Mouse (Mus musculus): ENCODE data around the gene Spg21. TPM values are rescaled to one million over a fixed set of nuclear protein-coding genes. Genes with fewer than 3 reads are reported as not detected.

Spg21 gene
- total and polyA plus RNA-seq, 3 experiments, result 40.4 to 136 (median 43.4) TPM

DNA sequence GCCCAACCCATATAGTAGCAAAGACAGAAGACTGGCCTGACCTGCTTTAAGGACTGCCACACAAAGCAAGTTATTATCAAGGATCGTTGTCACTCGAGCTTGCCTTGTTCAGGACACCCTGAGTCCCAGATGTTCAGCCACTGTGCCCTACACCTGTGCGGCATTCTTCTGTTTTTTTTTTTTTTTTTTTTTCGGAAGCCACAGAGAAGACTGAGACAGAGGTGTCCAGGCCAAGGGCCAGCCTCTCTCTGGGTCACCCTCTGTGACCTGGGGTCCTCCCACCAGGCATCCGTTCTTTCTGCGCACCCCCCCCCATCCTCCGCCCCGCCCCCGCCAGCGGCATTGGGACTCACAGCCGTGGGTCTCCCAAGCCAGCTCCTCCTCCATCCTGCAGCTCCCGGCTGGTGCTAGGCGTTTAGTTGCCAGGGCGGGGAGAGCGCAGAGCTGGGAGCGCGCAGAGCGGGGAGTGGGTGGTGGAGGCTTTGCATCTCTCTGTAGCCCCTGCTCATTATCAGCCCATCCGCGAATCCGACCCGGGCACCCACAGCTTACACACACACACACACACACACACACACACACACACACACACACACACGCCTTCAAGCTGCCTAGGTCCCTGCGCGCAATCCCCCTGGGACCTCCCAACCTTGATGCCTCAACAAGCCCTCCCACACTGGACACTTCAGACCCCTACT, 59.2 kb downstream of the Spg21 start, which contains the start of gene Ankdd1a:
Gene Ankdd1a (minus strand): TSS at position 387 of the 698 bp plus-strand sequence.
- Histone ChIP-seq H3K4me1 (ENCODE audit: control insufficient read depth in 1 of 2, insufficient read depth in 2 of 2) (peaks cover 0 to 5% of the 10 kb centered on the region in 2 experiments; a peak in 2 of 4 replicates), H3K79me2 (replicated peaks; ENCODE audit: control insufficient read depth, extremely low read depth, insufficient read depth, poor library complexity, severe bottlenecking) (no peaks in the 10 kb centered on the region), H3K27me3 (replicated peaks) (no peaks in the 10 kb centered on the region), H3K4me3 (replicated peaks in 1 of 3; ENCODE audit: low read depth in 2 of 3, low read length in 2 of 3, poor library complexity in 1 of 3) (no peak within 1 kb of the TSS), H3K4me2 (ENCODE audit: insufficient read depth, low read depth, poor library complexity, severe bottlenecking) (no peak within 1 kb of the TSS), H3K9me3 (replicated peaks; ENCODE audit: low read length) (no peaks in the 10 kb centered on the region), H3K9ac (ENCODE audit: insufficient read depth, low read depth) (no peak within 1 kb of the TSS), H3K27ac (ENCODE audit: insufficient read depth, low read depth) (no peak within 1 kb of the TSS), H3K36me3 (replicated peaks in 1 of 2; ENCODE audit: control insufficient read depth in 1 of 2, insufficient read depth in 1 of 2, low read length in 1 of 2) (no peaks in the 10 kb centered on the region)
- no peak for TF ChIP-seq IRF4 (IDR thresholded peaks at IDR 0.05; ENCODE audit: low read depth, low read length)
- no peak for TF ChIP-seq BHLHE40 (IDR thresholded peaks at IDR 0.05; ENCODE audit: low read depth, low read length)
- no peak for TF ChIP-seq JUND (conservative IDR thresholded peaks at IDR 0.05; ENCODE audit: low read depth, low read length)
- no peak for TF ChIP-seq ETS1 (conservative IDR thresholded peaks at IDR 0.05; ENCODE audit: low read depth, low read length)
- TF ChIP-seq PAX5 (IDR thresholded peaks at IDR 0.05; ENCODE audit: low read length), result no peak
- no peak for TF ChIP-seq CTCF (conservative IDR thresholded peaks at IDR 0.05 in 1 of 2, IDR thresholded peaks at IDR 0.05 in 1 of 2; ENCODE audit: low read depth in 2 of 2, low read length in 2 of 2)
- TF ChIP-seq SIN3A (IDR thresholded peaks at IDR 0.05; ENCODE audit: low read length), result no peak
- no peak for TF ChIP-seq KAT2A (IDR thresholded peaks at IDR 0.05; ENCODE audit: insufficient replicate concordance, low read length)
- TF ChIP-seq ZKSCAN1 (IDR thresholded peaks at IDR 0.05; ENCODE audit: borderline replicate concordance, low read depth, low read length), result no peak
- TF ChIP-seq EP300 (IDR thresholded peaks at IDR 0.05; ENCODE audit: low read length), result no peak
- no peak for TF ChIP-seq CHD1 (IDR thresholded peaks at IDR 0.05; ENCODE audit: low read depth, low read length)
- no peak for TF ChIP-seq JUN (IDR thresholded peaks at IDR 0.05; ENCODE audit: insufficient read depth, low read depth, low read length)
- TF ChIP-seq USF1 (IDR thresholded peaks at IDR 0.05; ENCODE audit: low read depth, low read length), result no peak
- no peak for TF ChIP-seq USF2 (conservative IDR thresholded peaks at IDR 0.05; ENCODE audit: low read depth, low read length)
- no peak for TF ChIP-seq CHD2 (IDR thresholded peaks at IDR 0.05; ENCODE audit: low read length)
- TF ChIP-seq GABPA (IDR thresholded peaks at IDR 0.05; ENCODE audit: insufficient replicate concordance, low read depth, low read length), result no peak
- TF ChIP-seq ZC3H11A (IDR thresholded peaks at IDR 0.05; ENCODE audit: low read depth, low read length), result no peak
- no peak for DNase-seq (ENCODE audit: extremely low read depth)
- dilution Hi-C loops (cut with MboI; ENCODE audit: extremely low pct_ligation_motif_present, extremely low pct_unique_long_range_greater_than_20kb, low sequenced_read_pairs), result no loop called here
- in situ Hi-C loops (cut with MboI; ENCODE audit: low pct_ligation_motif_present, low pct_unique_long_range_greater_than_20kb, low sequenced_read_pairs), result loop anchor here (10.0 kb wide), 1 partner anchor 135 kb away; no protein-coding TSS in a partner anchor

DNA sequence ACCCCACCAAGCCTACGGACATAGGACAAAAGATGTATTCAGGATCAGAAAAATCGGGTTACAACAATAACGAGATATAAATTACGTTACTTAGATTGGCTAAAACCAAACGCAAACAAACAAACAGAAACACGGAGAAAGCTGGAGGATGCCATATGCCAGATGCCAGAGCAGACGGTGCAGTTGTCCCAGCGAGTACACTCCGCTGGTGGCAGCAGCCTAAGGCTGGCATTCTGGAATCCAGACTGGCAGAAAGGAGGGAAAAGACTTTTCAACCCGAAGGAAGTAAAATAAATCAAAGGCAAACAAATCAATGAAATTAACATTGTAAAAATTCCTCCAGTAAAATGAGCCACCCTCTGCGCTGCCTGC, 59.7 kb downstream of the Spg21 start:
- dilution Hi-C loops (cut with MboI; ENCODE audit: extremely low pct_ligation_motif_present, extremely low pct_unique_long_range_greater_than_20kb, low sequenced_read_pairs) (no loop called here), in situ Hi-C loops (cut with MboI; ENCODE audit: low pct_ligation_motif_present, low pct_unique_long_range_greater_than_20kb, low sequenced_read_pairs) (loop anchor here (10.0 kb wide), 1 partner anchor 134 kb away; no protein-coding TSS in a partner anchor)
- Histone ChIP-seq H3K4me1 (ENCODE audit: control insufficient read depth in 1 of 2, insufficient read depth in 2 of 2) (peaks cover 0 to 5% of the 10 kb centered on the region in 2 experiments; a peak in 2 of 4 replicates), H3K4me2 (ENCODE audit: insufficient read depth, low read depth, poor library complexity, severe bottlenecking) (no peak overlapping the region), H3K27ac (ENCODE audit: insufficient read depth, low read depth) (no peak overlapping the region), H3K9ac (ENCODE audit: insufficient read depth, low read depth) (no peak overlapping the region), H3K79me2 (replicated peaks; ENCODE audit: control insufficient read depth, extremely low read depth, insufficient read depth, poor library complexity, severe bottlenecking) (no peaks in the 10 kb centered on the region), H3K36me3 (replicated peaks in 1 of 2; ENCODE audit: control insufficient read depth in 1 of 2, insufficient read depth in 1 of 2, low read length in 1 of 2) (no peaks in the 10 kb centered on the region), H3K27me3 (replicated peaks) (no peaks in the 10 kb centered on the region), H3K9me3 (replicated peaks; ENCODE audit: low read length) (no peaks in the 10 kb centered on the region), H3K4me3 (replicated peaks in 1 of 3; ENCODE audit: low read depth in 2 of 3, low read length in 2 of 3, poor library complexity in 1 of 3) (no peak overlapping the region)
- no peak for DNase-seq (ENCODE audit: extremely low read depth)
- no peak for TF ChIP-seq USF1 (IDR thresholded peaks at IDR 0.05; ENCODE audit: low read depth, low read length)
- TF ChIP-seq ETS1 (conservative IDR thresholded peaks at IDR 0.05; ENCODE audit: low read depth, low read length), result no peak
- no peak for TF ChIP-seq MYC (IDR thresholded peaks at IDR 0.05; ENCODE audit: low read depth, low read length)
- TF ChIP-seq MXI1 (IDR thresholded peaks at IDR 0.05; ENCODE audit: low read depth, low read length), result no peak
- TF ChIP-seq UBTF (IDR thresholded peaks at IDR 0.05; ENCODE audit: low read depth, low read length), result no peak
- TF ChIP-seq MEF2A (IDR thresholded peaks at IDR 0.05; ENCODE audit: borderline replicate concordance, low read depth, low read length), result no peak
- no peak for TF ChIP-seq ZNF384 (IDR thresholded peaks at IDR 0.05; ENCODE audit: low read depth, low read length)
- TF ChIP-seq RCOR1 (conservative IDR thresholded peaks at IDR 0.05; ENCODE audit: low read depth, low read length), result no peak
- no peak for TF ChIP-seq JUN (IDR thresholded peaks at IDR 0.05; ENCODE audit: insufficient read depth, low read depth, low read length)
- TF ChIP-seq EP300 (IDR thresholded peaks at IDR 0.05; ENCODE audit: low read length), result no peak
- TF ChIP-seq NRF1 (IDR thresholded peaks at IDR 0.05; ENCODE audit: low read depth, low read length), result no peak
- no peak for TF ChIP-seq HCFC1 (IDR thresholded peaks at IDR 0.05; ENCODE audit: low read depth, low read length)
